Mouse (Mus musculus) right cerebral cortex, postnatal 14 days (tissue): ENCODE measurements at regions not wholly inside any gene's neighbourhood (a gene's known extent, or its start where the extent isn't known, plus 50 kb on each side); places are given as distances from the start of the nearest gene placed in this dataset.

ENCODE experiments used
- DNase-seq: peaks from one replicate; pipeline ENCODE4 v3.0.0; 2022

GRCm38 (mm10) chr3:100401080-100401479, 88.0 kb downstream of the Tent5c start:
- DNase-seq = no peak

GRCm38 (mm10) chr3:100397491-100397890, 91.6 kb downstream of the Tent5c start:
- DNase-seq = no peak

- no peak for DNase-seq
Measured at GRCm38 (mm10) chr3:100394911-100395604, 94.1 kb downstream of the Tent5c start.

DNA sequence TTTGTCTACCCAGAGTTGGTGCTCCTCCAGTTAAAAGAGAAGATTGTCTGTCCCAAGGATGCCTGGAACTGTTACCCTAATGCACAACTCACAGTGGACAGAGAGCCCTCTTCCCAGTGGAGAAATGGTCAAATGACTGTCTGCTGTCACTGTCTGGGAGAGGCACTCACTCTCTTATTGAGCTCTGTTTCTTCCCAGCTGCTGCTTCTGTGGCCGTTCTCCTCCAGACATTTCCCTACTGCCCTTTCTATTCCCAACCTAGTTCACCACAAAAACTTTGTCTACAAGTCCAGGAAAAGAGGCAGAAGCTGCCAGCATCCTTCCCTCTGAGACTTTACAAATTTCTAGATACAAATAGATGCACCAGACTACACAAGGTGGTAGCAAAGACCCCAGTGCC, 95.2 kb downstream of the Tent5c start:
- no peak for DNase-seq

DNA sequence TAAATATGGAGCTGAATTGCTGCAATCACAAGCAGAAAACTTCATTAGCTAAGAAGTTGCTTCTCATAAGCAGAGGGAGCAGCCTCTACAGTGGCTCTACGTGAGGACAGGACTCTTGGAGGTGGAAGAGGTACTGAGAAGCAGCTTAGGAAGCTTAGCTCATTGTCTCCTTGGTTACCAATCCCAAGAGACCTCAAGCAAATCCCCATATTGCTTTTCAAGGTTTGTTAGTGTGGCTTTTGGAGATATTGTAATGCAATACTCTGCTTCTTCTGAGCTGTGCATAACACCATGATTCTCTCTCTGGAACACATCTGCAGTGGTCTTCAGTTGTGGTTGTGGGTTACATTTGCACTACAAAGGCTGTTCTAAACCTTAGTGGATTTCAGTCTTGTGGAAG, 106.9 kb downstream of the Tent5c start:
- no peak for DNase-seq

GRCm38 (mm10) chr3:100381363-100381762, 107.8 kb downstream of the Tent5c start:
- no peak for DNase-seq

GRCm38 (mm10) chr3:100376162-100376561, 113.0 kb downstream of the Tent5c start:
- no peak for DNase-seq

GRCm38 (mm10) chr3:100366884-100367840, 122.0 kb downstream of the Tent5c start:
- DNase-seq = no peak

DNA sequence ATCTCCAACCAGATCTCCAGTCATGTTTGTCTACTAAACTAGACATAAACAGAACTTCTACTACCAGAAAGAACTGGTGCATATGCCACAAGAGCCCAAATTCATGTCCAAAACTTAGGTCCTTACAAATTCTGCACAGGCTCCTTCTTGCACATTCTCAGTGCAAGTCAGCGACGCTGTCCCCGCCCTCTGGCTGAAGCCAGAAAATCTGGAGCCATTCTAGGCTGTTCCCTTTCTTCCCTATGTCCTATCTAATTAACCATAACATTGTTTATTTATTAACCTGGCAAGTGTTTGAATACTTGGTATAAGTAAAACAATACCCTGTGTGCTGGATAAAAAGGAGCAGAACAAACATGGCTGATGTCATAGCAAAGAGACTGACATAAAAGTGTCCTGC, 122.7 kb downstream of the Tent5c start:
- no peak for DNase-seq

- no peak for DNase-seq
Measured at GRCm38 (mm10) chr3:100365354-100365945, 123.7 kb downstream of the Tent5c start.

DNA sequence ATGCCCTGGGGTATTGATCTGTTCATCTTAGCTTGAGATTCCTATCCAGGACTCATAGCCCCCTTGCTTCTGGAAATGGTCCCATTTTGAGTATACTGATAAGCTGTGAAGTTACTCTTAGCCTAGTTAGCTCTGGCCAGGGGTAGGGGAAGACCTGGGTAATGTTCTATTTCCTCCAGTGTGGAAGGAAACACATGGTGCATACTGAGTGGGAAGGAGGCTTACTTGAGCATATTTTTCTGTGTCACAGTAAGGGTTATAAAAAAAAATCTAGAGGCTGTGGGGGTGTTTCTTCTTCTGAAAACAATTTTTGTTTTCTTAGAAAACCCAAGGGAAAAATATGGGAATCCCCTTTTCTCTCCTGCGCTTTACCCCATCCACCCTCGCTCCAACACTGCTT, 124.4 kb downstream of the Tent5c start:
- no peak for DNase-seq

DNA sequence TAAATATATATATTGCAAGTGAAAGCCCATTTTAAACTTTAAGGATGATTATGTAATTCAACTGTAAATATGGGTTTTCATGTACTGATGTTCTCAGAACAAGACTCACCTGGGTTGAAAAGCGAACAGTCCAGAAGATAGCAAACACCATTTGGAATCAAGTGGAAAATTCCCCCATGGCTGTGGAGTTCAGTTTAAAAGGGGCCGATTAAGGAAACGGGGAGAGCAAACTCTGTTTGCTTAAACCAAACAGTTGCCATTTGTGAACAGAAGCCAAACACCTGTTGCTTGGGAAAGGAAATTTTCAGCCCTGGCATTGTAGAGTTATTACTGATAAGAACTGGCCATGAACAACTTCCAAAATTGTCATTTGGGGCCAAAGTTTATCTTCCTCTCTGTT, 126.1 kb downstream of the Tent5c start:
- DNase-seq = no peak

DNA sequence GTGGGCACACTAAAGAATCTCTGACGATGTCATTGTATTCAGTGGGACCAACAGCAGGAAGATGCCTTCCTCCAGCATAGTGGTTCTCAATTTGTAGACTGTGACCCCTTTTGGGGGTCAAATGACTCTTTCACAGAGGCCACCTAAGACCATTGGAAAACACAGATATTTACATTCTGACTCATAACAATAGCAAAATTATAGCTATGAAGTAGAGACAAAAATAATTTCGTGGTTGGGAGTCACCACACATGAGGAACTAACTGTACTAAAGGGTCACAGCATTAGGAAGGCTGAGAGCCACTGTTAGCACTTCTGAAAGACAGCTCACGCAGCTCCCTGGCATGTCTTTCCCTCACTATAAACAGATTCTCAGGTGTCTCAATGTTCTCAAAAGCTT, 129.1 kb downstream of the Tent5c start:
- DNase-seq = no peak

- peak; percentile 14 for DNase-seq
Measured at GRCm38 (mm10) chr3:100359036-100359435, 130.1 kb downstream of the Tent5c start.

GRCm38 (mm10) chr3:100333478-100333877, 155.6 kb downstream of the Tent5c start:
- DNase-seq = no peak

DNA sequence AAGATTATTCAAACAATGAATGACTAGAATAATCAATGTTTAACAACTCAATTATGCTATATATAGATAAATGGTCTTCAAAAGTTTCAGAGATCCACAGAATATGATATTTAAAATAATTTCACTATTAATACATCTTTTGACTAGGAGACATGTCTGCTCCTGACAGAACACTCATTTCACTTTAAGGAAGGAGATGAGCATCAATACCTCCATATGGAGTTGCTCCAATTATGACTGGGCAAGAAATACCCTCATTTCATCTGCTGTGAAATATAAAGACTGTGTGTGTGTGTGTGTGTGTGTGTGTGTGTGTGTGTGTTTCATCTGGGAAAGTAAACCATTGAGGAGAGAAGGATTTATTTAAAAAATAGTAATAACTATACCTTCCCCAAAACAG, 156.2 kb upstream of the Wdr3 start:
- DNase-seq = no peak

GRCm38 (mm10) chr3:100287818-100288217, 125.6 kb upstream of the Wdr3 start:
- no peak for DNase-seq

DNA sequence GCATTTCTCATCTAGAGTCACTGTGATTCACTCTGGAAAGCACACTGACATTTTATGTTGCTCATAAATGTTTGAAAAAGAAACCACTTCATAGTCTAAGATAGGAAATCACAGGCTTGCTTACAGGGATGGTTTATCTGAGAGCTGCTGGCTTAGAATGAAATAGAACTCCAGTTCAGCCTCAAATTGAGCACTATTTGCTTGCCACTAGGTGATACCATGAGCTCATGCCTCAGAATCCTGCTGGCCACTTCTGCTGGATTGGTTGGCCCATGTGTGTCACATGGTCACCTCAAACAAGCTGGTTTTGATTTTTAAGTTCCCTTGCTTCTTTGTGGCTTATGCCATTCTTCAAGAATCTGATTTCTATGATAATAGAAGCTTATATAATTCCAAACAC, 104.8 kb upstream of the Wdr3 start:
- no peak for DNase-seq

GRCm38 (mm10) chr3:100264991-100265390, 102.8 kb upstream of the Wdr3 start:
- DNase-seq = no peak
